Mouse (Mus musculus) brain, embryonic 14.5 days (tissue): ENCODE data around the gene Unc5cl.

ENCODE experiments used
- CTCF ChIP-seq: fragments of 200-500 bp; IDR thresholded peaks from 2 replicates; pipeline ENCODE4 v1.5.1; 2012; ENCODE audit warnings: inconsistent platforms, mild to moderate bottlenecking, moderate library complexity, borderline replicate concordance; ENCODE audit not compliant: insufficient read depth, insufficient read length; ENCODE audit errors: extremely low read depth
- POLR2A ChIP-seq: fragments of 200-500 bp; IDR thresholded peaks from 2 replicates; pipeline ENCODE4 v1.6.1; 2012; ENCODE audit warnings: mild to moderate bottlenecking, inconsistent platforms, borderline replicate concordance; ENCODE audit not compliant: poor library complexity, insufficient read depth, insufficient read length, severe bottlenecking; ENCODE audit errors: extremely low read depth

- TF ChIP-seq POLR2A (no peak), CTCF (no peak)
These were observed 127.8 kb downstream of the Unc5cl start for GRCm38 (mm10) chr17:48582486-48582990.
